Mouse (Mus musculus): Measurements from ENCODE around the gene Ttn.
"Not testable (repeated sequence)": the region's sequence is repeated elsewhere in the genome, so short reads cannot be mapped to it uniquely, and the experiment has no call there.

Gene Ttn

DNA sequence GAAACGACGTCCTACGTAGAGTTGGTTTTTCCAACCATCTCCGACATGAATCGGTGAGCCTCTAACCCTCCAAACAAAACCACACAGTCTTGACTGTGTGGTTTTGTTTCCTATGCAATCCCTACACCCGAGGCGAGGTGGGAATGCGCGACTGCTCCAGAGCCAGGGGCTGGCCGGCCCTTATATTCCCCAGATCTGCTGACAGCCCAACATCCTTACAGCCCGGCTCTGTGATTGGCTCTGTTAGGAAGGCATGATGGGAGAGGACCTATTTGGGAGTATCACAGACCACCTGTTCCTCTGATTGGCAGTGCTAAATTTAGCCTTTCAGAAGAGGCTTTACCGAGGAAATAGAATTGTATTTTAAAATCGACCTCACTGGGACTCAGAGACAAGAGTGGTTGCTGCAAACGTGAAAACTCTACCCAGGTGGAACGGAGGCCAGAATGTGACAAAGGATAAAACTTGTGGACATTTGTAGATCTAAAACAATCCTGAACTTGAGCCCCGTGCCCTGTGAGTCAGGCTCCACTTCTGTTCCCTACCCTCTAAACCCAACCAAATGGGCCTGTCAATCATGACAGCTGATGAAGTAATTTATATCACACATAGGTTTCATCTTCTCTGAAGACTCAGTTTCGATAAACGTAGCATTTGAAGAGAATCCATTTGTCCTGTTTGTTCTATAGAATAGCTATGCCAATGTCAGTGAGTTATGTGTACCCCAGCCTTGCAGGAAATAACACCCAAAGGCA, at the start of gene Ttn:
TSS of gene Ttn (minus strand) at position 157 of the 755 bp plus-strand sequence.
- no peak for DNase-seq (ENCODE audit: low spot score)

GRCm38 (mm10) chr2:77020649-77021048, 38.3 kb upstream of the Ttn start:
- DNase-seq (ENCODE audit: low spot score) = no peak

DNA sequence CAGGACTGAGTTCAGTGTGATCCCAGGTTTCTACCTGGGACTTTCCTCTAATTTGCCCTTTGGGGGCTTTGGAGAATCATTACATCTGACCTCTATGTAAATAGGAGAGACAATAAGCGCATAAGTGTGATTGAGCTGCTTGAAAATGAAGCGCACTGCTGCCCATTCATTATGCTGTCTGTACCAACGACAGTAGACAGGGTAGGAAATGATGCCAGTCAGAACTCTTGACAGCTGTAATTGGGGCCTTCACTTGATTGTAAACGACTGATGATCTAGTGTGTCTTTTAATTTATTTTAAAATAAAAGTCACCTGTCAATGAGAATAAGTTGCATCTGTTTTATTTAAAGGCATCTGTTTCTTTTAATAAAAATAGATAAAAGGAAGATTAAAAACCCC, 35.4 kb upstream of the Ttn start:
- no peak for DNase-seq (ENCODE audit: low spot score)

GRCm38 (mm10) chr2:77013449-77013848, 31.1 kb upstream of the Ttn start:
- not testable (repeated sequence) for DNase-seq (ENCODE audit: low spot score)

- no peak for DNase-seq (ENCODE audit: low spot score)
Observed at GRCm38 (mm10) chr2:77011981-77012380, 29.6 kb upstream of the Ttn start.

- no peak for DNase-seq (ENCODE audit: low spot score)
Observed at GRCm38 (mm10) chr2:77007015-77007414, 24.7 kb upstream of the Ttn start.

- no peak for DNase-seq (ENCODE audit: low spot score)
Observed at GRCm38 (mm10) chr2:77003148-77003547, 20.8 kb upstream of the Ttn start.

- DNase-seq (ENCODE audit: low spot score) = no peak
Observed at GRCm38 (mm10) chr2:76998351-76998750, 16.0 kb upstream of the Ttn start.

GRCm38 (mm10) chr2:76992493-76993201, 10.3 kb upstream of the Ttn start:
- DNase-seq (ENCODE audit: low spot score) = no peak

DNA sequence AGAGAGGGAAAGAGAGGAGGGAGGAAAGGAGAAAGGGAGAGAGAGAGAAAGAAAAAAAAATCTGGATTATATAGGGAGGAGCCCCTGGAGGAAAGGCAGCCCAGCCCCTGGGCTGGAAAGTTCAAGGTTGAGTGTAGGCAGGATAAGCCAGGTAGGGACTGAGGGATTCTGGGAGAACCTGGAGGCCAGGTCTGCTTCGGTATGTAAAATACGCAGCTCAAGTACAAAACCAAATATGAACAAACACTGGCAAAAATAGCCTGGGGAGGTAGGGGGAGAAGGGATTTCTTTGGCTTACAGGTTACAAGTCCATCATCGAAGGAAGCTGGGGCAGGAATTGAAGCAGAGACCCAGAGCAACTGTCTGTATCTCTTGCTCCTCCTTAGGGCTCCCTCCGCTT, 5.0 kb upstream of the Ttn start:
- DNase-seq (ENCODE audit: low spot score) = no peak

DNA sequence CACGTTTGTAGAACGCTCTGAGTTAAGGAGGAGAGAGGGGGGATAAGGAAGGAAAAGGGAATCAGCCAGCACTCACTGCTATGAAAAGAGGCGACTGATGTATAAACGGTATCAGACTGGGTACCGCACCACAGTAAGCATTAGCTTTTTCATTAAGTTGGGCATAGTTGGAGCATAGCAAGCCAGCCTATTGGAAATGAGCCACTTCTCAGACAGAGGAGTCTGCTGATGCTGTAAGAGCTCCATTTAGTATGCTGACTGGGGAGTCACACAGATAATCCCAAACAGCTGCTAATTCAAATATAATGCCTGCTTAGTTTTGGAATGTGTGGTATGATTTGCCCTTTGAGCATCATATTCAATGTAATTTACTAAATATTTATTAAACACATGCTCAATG, 2.0 kb upstream of the Ttn start:
- DNase-seq (ENCODE audit: low spot score) = no peak

GRCm38 (mm10) chr2:76983601-76984000, 1.3 kb upstream of the Ttn start:
- DNase-seq (ENCODE audit: low spot score) = no peak

GRCm38 (mm10) chr2:76981717-76982116, 630 bp downstream of the Ttn start:
- DNase-seq (ENCODE audit: low spot score) = no peak

DNA sequence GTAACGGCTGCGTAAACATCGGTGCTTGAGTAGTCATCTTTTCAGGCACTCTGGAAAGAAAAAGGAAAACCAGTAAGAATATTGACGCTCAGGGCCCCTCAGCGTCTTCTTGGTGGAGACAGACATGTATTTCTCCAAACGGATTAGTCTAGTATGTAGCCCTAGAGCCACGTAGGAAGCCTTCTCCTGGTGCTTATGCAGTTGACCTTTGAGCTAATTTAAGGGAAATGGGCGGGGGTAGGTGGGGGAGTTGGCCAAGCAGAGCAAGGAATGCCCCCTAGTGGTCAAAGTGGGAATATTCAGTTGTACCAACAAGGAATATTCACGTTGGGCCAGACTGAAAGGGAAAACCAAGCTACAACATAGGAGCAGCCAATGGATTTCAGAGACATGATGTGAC, 2.2 kb downstream of the Ttn start:
- peak; percentile 51 for DNase-seq (ENCODE audit: low spot score)

GRCm38 (mm10) chr2:76977650-76978049, 4.7 kb downstream of the Ttn start:
- DNase-seq (ENCODE audit: low spot score) = no peak

GRCm38 (mm10) chr2:76972051-76972450, 10.3 kb downstream of the Ttn start:
- no peak for DNase-seq (ENCODE audit: low spot score)

- DNase-seq (ENCODE audit: low spot score) = no peak
Observed at GRCm38 (mm10) chr2:76971069-76971468, 11.3 kb downstream of the Ttn start.

GRCm38 (mm10) chr2:76970669-76971068, 11.7 kb downstream of the Ttn start:
- no peak for DNase-seq (ENCODE audit: low spot score)

- DNase-seq (ENCODE audit: low spot score) = no peak
Observed at GRCm38 (mm10) chr2:76970204-76970603, 12.1 kb downstream of the Ttn start.

DNA sequence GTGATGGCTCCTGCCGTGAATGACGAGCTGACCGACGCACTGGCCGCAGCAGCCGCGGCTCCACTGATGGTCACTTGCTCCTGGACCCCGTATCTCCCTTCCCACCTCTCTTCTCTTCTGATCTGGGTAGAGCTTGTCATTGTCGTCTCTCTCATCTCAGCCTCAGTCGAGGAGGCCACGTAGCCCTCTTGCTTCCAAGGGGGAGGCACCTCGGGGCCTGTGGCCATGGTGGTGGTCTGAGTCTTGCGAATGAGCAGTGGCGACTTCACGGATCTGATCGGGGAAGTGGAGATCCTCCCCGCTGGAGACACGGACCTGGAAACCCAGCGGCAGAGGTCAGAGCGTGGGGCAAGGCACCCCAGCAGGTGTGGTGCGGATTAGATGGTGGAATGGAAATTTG, 12.7 kb downstream of the Ttn start:
- DNase-seq (ENCODE audit: low spot score) = no peak

DNA sequence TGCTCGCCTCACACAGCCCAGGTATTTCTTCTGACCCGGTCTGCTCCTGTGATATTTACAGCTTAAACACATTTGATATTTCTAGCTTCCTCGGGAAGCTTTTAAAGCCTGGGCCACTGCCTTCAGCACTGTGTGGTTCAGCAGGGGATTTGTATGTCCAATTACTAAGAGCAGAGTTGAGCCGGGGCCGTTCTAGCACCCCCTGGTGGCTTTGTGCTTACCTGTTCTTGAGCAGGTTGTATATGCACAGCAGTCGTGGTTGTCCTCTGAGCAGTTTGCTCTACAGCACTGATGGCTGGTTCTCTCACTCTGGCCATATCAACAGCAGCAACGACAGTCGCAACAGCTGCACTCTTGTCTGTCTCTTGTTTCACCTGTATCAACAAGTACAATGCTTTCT, 13.4 kb downstream of the Ttn start:
- peak; percentile 90 for DNase-seq (ENCODE audit: low spot score)

- no peak for DNase-seq (ENCODE audit: low spot score)
Observed at GRCm38 (mm10) chr2:76966582-76966981, 15.8 kb downstream of the Ttn start.

- DNase-seq (ENCODE audit: low spot score) = no peak
Observed at GRCm38 (mm10) chr2:76966013-76966412, 16.3 kb downstream of the Ttn start.

- DNase-seq (ENCODE audit: low spot score) = no peak
Observed at GRCm38 (mm10) chr2:76965542-76965941, 16.8 kb downstream of the Ttn start.
